Mouse (Mus musculus): ENCODE measurements at regions not wholly inside any gene's neighbourhood (a gene's known extent, or its start where the extent isn't known, plus 50 kb on each side); places are given as distances from the start of the nearest gene placed in this dataset.
A peak's percentile ranks its signal among the peaks of the same experiment; 100 is the strongest.

GRCm38 (mm10) chr15:87261497-87261896, 282.6 kb upstream of the Fam19a5 start:
- Histone ChIP-seq H3K36me3 (ENCODE audit: control insufficient read depth, insufficient read depth, low read length) (no peaks in the 10 kb centered on the region), H3K4me3 (replicated peaks; ENCODE audit: low read length) (no peak overlapping the region), H3K27ac (ENCODE audit: low read length) (no peak overlapping the region), H3K4me1 (ENCODE audit: control insufficient read depth, insufficient read depth, low read length) (no peaks in the 10 kb centered on the region), H3K4me2 (ENCODE audit: low read depth, low read length) (no peak overlapping the region), H3K27me3 (ENCODE audit: control insufficient read depth, insufficient read depth, low read length) (no peaks in the 10 kb centered on the region), H3K9ac (ENCODE audit: low read length) (no peak overlapping the region), H3K9me3 (replicated peaks; ENCODE audit: control insufficient read depth, low read length) (no peaks in the 10 kb centered on the region)
- WGBS, result 80% methylated on average over 6 of the region's 6 CpGs
- ATAC-seq (ENCODE audit: insufficient read depth, low FRiP score), result no peak

GRCm38 (mm10) chr15:87264906-87265305, 279.2 kb upstream of the Fam19a5 start:
- no peak for ATAC-seq (ENCODE audit: insufficient read depth, low FRiP score)
- no peaks in the 10 kb centered on the region for H3K27me3 ChIP-seq (ENCODE audit: control insufficient read depth, insufficient read depth, low read length)
- no peak overlapping the region for H3K4me2 ChIP-seq (ENCODE audit: low read depth, low read length)
- no peak overlapping the region for H3K4me3 ChIP-seq (replicated peaks; ENCODE audit: low read length)
- H3K36me3 ChIP-seq (ENCODE audit: control insufficient read depth, insufficient read depth, low read length), result no peaks in the 10 kb centered on the region
- H3K4me1 ChIP-seq (ENCODE audit: control insufficient read depth, insufficient read depth, low read length), result no peaks in the 10 kb centered on the region
- H3K9me3 ChIP-seq (replicated peaks; ENCODE audit: control insufficient read depth, low read length), result no peaks in the 10 kb centered on the region
- H3K27ac ChIP-seq (ENCODE audit: low read length), result no peak overlapping the region
- no peak overlapping the region for H3K9ac ChIP-seq (ENCODE audit: low read length)

- ATAC-seq (ENCODE audit: insufficient read depth, low FRiP score), result no peak
Measured at GRCm38 (mm10) chr15:87290987-87291529, 253.0 kb upstream of the Fam19a5 start.

GRCm38 (mm10) chr15:87319896-87320295, 224.2 kb upstream of the Fam19a5 start:
- H3K4me2 ChIP-seq (ENCODE audit: low read depth, low read length), result no peak overlapping the region
- H3K4me1 ChIP-seq (ENCODE audit: control insufficient read depth, insufficient read depth, low read length), result no peaks in the 10 kb centered on the region
- H3K36me3 ChIP-seq (ENCODE audit: control insufficient read depth, insufficient read depth, low read length), result no peaks in the 10 kb centered on the region
- no peak overlapping the region for H3K9ac ChIP-seq (ENCODE audit: low read length)
- no peak overlapping the region for H3K4me3 ChIP-seq (replicated peaks; ENCODE audit: low read length)
- H3K27ac ChIP-seq (ENCODE audit: low read length), result no peak overlapping the region
- H3K27me3 ChIP-seq (ENCODE audit: control insufficient read depth, insufficient read depth, low read length), result no peaks in the 10 kb centered on the region
- no peak for ATAC-seq (ENCODE audit: insufficient read depth, low FRiP score)
- no peaks in the 10 kb centered on the region for H3K9me3 ChIP-seq (replicated peaks; ENCODE audit: control insufficient read depth, low read length)

More at GRCm38 (mm10) chr15:87290987-87291529, 253.0 kb upstream of the Fam19a5 start:
- Histone ChIP-seq H3K9ac (ENCODE audit: low read length) (no peak overlapping the region), H3K27me3 (ENCODE audit: control insufficient read depth, insufficient read depth, low read length) (no peaks in the 10 kb centered on the region), H3K9me3 (replicated peaks; ENCODE audit: control insufficient read depth, low read length) (no peaks in the 10 kb centered on the region), H3K4me1 (ENCODE audit: control insufficient read depth, insufficient read depth, low read length) (no peaks in the 10 kb centered on the region), H3K4me2 (ENCODE audit: low read depth, low read length) (no peak overlapping the region), H3K4me3 (replicated peaks; ENCODE audit: low read length) (no peak overlapping the region), H3K36me3 (ENCODE audit: control insufficient read depth, insufficient read depth, low read length) (no peaks in the 10 kb centered on the region), H3K27ac (ENCODE audit: low read length) (no peak overlapping the region)
- 75% methylated on average over 7 of the region's 7 CpGs for WGBS

GRCm38 (mm10) chr15:87321067-87321985, 222.8 kb upstream of the Fam19a5 start:
- Histone ChIP-seq H3K9ac (ENCODE audit: low read length) (no peak overlapping the region), H3K27ac (ENCODE audit: low read length) (no peak overlapping the region)
- peak; percentile 60; the same call in 1 of the 2 replicates for ATAC-seq (ENCODE audit: insufficient read depth, low FRiP score)

GRCm38 (mm10) chr15:87325389-87325788, 218.7 kb upstream of the Fam19a5 start:
- Histone ChIP-seq H3K9me3 (replicated peaks; ENCODE audit: control insufficient read depth, low read length) (no peaks in the 10 kb centered on the region), H3K27ac (ENCODE audit: low read length) (no peak overlapping the region), H3K4me1 (ENCODE audit: control insufficient read depth, insufficient read depth, low read length) (no peaks in the 10 kb centered on the region), H3K4me2 (ENCODE audit: low read depth, low read length) (no peak overlapping the region), H3K4me3 (replicated peaks; ENCODE audit: low read length) (no peak overlapping the region), H3K27me3 (ENCODE audit: control insufficient read depth, insufficient read depth, low read length) (no peaks in the 10 kb centered on the region), H3K9ac (ENCODE audit: low read length) (no peak overlapping the region), H3K36me3 (ENCODE audit: control insufficient read depth, insufficient read depth, low read length) (no peaks in the 10 kb centered on the region)
- peak; percentile 67; the same call in 1 of the 2 replicates for ATAC-seq (ENCODE audit: insufficient read depth, low FRiP score)
- WGBS, result 65% methylated on average over 5 of the region's 5 CpGs

More at GRCm38 (mm10) chr15:87321067-87321985, 222.8 kb upstream of the Fam19a5 start:
- H3K9me3 ChIP-seq (replicated peaks; ENCODE audit: control insufficient read depth, low read length), result no peaks in the 10 kb centered on the region
- H3K4me2 ChIP-seq (ENCODE audit: low read depth, low read length), result no peak overlapping the region
- H3K4me1 ChIP-seq (ENCODE audit: control insufficient read depth, insufficient read depth, low read length), result no peaks in the 10 kb centered on the region
- H3K36me3 ChIP-seq (ENCODE audit: control insufficient read depth, insufficient read depth, low read length), result no peaks in the 10 kb centered on the region
- WGBS, result 68% methylated on average over 12 of the region's 12 CpGs
- no peaks in the 10 kb centered on the region for H3K27me3 ChIP-seq (ENCODE audit: control insufficient read depth, insufficient read depth, low read length)
- H3K4me3 ChIP-seq (replicated peaks; ENCODE audit: low read length), result no peak overlapping the region

GRCm38 (mm10) chr15:87326281-87326680, 217.8 kb upstream of the Fam19a5 start:
- Histone ChIP-seq H3K9ac (ENCODE audit: low read length) (no peak overlapping the region), H3K4me3 (replicated peaks; ENCODE audit: low read length) (no peak overlapping the region), H3K27ac (ENCODE audit: low read length) (no peak overlapping the region), H3K4me1 (ENCODE audit: control insufficient read depth, insufficient read depth, low read length) (no peaks in the 10 kb centered on the region), H3K9me3 (replicated peaks; ENCODE audit: control insufficient read depth, low read length) (no peaks in the 10 kb centered on the region), H3K4me2 (ENCODE audit: low read depth, low read length) (no peak overlapping the region), H3K36me3 (ENCODE audit: control insufficient read depth, insufficient read depth, low read length) (no peaks in the 10 kb centered on the region), H3K27me3 (ENCODE audit: control insufficient read depth, insufficient read depth, low read length) (no peaks in the 10 kb centered on the region)
- WGBS, result 79% methylated on average over 6 of the region's 6 CpGs
- no peak for ATAC-seq (ENCODE audit: insufficient read depth, low FRiP score)

GRCm38 (mm10) chr15:87332441-87332840, 211.7 kb upstream of the Fam19a5 start:
- Histone ChIP-seq H3K9ac (ENCODE audit: low read length) (no peak overlapping the region), H3K27ac (ENCODE audit: low read length) (no peak overlapping the region), H3K36me3 (ENCODE audit: control insufficient read depth, insufficient read depth, low read length) (no peaks in the 10 kb centered on the region), H3K4me2 (ENCODE audit: low read depth, low read length) (no peak overlapping the region), H3K9me3 (replicated peaks; ENCODE audit: control insufficient read depth, low read length) (no peaks in the 10 kb centered on the region), H3K4me3 (replicated peaks; ENCODE audit: low read length) (no peak overlapping the region), H3K4me1 (ENCODE audit: control insufficient read depth, insufficient read depth, low read length) (no peaks in the 10 kb centered on the region), H3K27me3 (ENCODE audit: control insufficient read depth, insufficient read depth, low read length) (no peaks in the 10 kb centered on the region)
- ATAC-seq (ENCODE audit: insufficient read depth, low FRiP score), result no peak
- 81% methylated on average over 3 of the region's 3 CpGs for WGBS

- Histone ChIP-seq H3K27me3 (ENCODE audit: control insufficient read depth, insufficient read depth, low read length) (no peaks in the 10 kb centered on the region), H3K9me3 (replicated peaks; ENCODE audit: control insufficient read depth, low read length) (no peaks in the 10 kb centered on the region), H3K4me3 (replicated peaks; ENCODE audit: low read length) (no peak overlapping the region), H3K4me1 (ENCODE audit: control insufficient read depth, insufficient read depth, low read length) (no peaks in the 10 kb centered on the region), H3K27ac (ENCODE audit: low read length) (no peak overlapping the region), H3K9ac (ENCODE audit: low read length) (no peak overlapping the region), H3K36me3 (ENCODE audit: control insufficient read depth, insufficient read depth, low read length) (no peaks in the 10 kb centered on the region), H3K4me2 (ENCODE audit: low read depth, low read length) (no peak overlapping the region)
- 78% methylated on average over 4 of the region's 4 CpGs for WGBS
- no peak for ATAC-seq (ENCODE audit: insufficient read depth, low FRiP score)
Measured at GRCm38 (mm10) chr15:87333527-87333926, 210.6 kb upstream of the Fam19a5 start.

All from stomach, embryonic 16.5 days (tissue).